In genomic region chr8:57487441-57488155, GRCm38 (mm10) we compare ENCODE assay signal across 8 mouse cellular contexts. TPM values are rescaled to one million over a fixed set of nuclear protein-coding genes. Genes with fewer than 3 reads are reported as not detected.
DNase-seq lines count a peak whose midpoint lies in the region; ATAC-seq and TF ChIP-seq lines count a peak whose summit lies in the region.

TSS of gene Sap30 (minus strand) at chr8:57487860.

- H3K9me3 ChIP-seq in forebrain, embryonic 10.5 days = no peaks in the 10 kb centered on the region
- H3K9me3 ChIP-seq in heart, embryonic 15.5 days (replicated peaks) = no peaks in the 10 kb centered on the region
- H3K9me3 ChIP-seq in liver, embryonic 14.5 days (ENCODE audit: control insufficient read depth, low read length) = no peaks in the 10 kb centered on the region
- no peaks in the 10 kb centered on the region for H3K9me3 ChIP-seq in neural tube, embryonic 11.5 days (ENCODE audit: control insufficient read depth, low read length)
- H3K9me3 ChIP-seq in stomach, postnatal 0 days (ENCODE audit: control insufficient read depth, low read length) = no peaks in the 10 kb centered on the region

- peak; percentile 98 for ATAC-seq in heart, embryonic 15.5 days (replicated peaks; ENCODE audit: insufficient number of reproducible peaks, insufficient read depth, low FRiP score, low read depth)
- ATAC-seq in liver, embryonic 14.5 days (ENCODE audit: insufficient read depth) = peak; percentile 94
- ATAC-seq in neural tube, embryonic 11.5 days (ENCODE audit: insufficient read depth, low FRiP score, low TSS enrichment) = peak; percentile 94
- ATAC-seq in stomach, postnatal 0 days (ENCODE audit: low FRiP score, low TSS enrichment) = peak; percentile 98

- peak; percentile 98 to 99 for DNase-seq in CD8-positive naive resting alpha-beta T cell, adult 2 months (ENCODE audit: low read depth in 2 of 2, low spot score in 2 of 2)
- peak; percentile 95 for DNase-seq in c-Kit-positive CD71-negative TER-119-negative erythroid progenitor cells, embryonic 14.5 days (ENCODE audit: low read depth)
- peak; percentile 99 for DNase-seq in forebrain, embryonic 10.5 days (ENCODE audit: extremely low spot score, low spot score)
- peak; percentile 97 to 99 for DNase-seq in kidney, postnatal 25 days
- peak; percentile 94 to 97 (median 96) for DNase-seq in liver, embryonic 14.5 days (ENCODE audit: low read depth in 3 of 3, low spot score in 3 of 3)
- peak; percentile 99 for DNase-seq in neural tube, embryonic 11.5 days (ENCODE audit: low spot score)
- peak; percentile 99 for DNase-seq in stomach, postnatal 0 days (ENCODE audit: low spot score)

- TF ChIP-seq CTCF in liver, embryonic 14.5 days (IDR thresholded peaks at IDR 0.05; ENCODE audit: low read depth) = no peak
- no peak for TF ChIP-seq CTCF in stomach, postnatal 0 days (IDR thresholded peaks at IDR 0.05; ENCODE audit: low read depth)

- H3K27ac ChIP-seq in forebrain, embryonic 10.5 days = peak within 1 kb of the TSS; percentile 99
- peak within 1 kb of the TSS; percentile 97 for H3K27ac ChIP-seq in heart, embryonic 15.5 days
- H3K27ac ChIP-seq in liver, embryonic 14.5 days = peak within 1 kb of the TSS; percentile 82
- H3K27ac ChIP-seq in neural tube, embryonic 11.5 days (ENCODE audit: low read depth, low read length) = peak within 1 kb of the TSS; percentile 96
- H3K27ac ChIP-seq in stomach, postnatal 0 days (replicated peaks) = peak within 1 kb of the TSS; percentile 91

- under 1% methylated on average over 66 of the region's 66 CpGs for WGBS in forebrain, embryonic 10.5 days
- under 1% methylated on average over 66 of the region's 66 CpGs for WGBS in heart, embryonic 15.5 days
- under 1% methylated on average over 63 of the region's 66 CpGs for WGBS in liver, embryonic 14.5 days (ENCODE audit: insufficient replicate concordance)
- WGBS in neural tube, embryonic 11.5 days = under 1% methylated on average over 66 of the region's 66 CpGs
- WGBS in stomach, postnatal 0 days = 0% methylated on average over 59 of the region's 66 CpGs

- peak; percentile 20; the same call in 1 of the 2 replicates for TF ChIP-seq EP300 in liver, embryonic 14.5 days (IDR thresholded peaks at IDR 0.05; ENCODE audit: low read depth)
- no peak for TF ChIP-seq EP300 in stomach, postnatal 0 days (optimal IDR thresholded peaks at IDR 0.05)

- H3K9ac ChIP-seq in heart, embryonic 15.5 days = peak within 1 kb of the TSS; percentile 81
- H3K9ac ChIP-seq in liver, embryonic 14.5 days (replicated peaks) = peak within 1 kb of the TSS; percentile 90
- H3K9ac ChIP-seq in neural tube, embryonic 11.5 days (ENCODE audit: low read length) = peak within 1 kb of the TSS; percentile 90
- peak within 1 kb of the TSS; percentile 74 for H3K9ac ChIP-seq in stomach, postnatal 0 days (ENCODE audit: low read length)

- H3K4me3 ChIP-seq in forebrain, embryonic 10.5 days = peak within 1 kb of the TSS; percentile 98
- H3K4me3 ChIP-seq in heart, embryonic 15.5 days = peak within 1 kb of the TSS; percentile 74
- peak within 1 kb of the TSS; percentile 97 to 98 for H3K4me3 ChIP-seq in liver, embryonic 14.5 days (ENCODE audit: insufficient read depth in 1 of 2, low read depth in 2 of 2, low read length in 2 of 2)
- H3K4me3 ChIP-seq in neural tube, embryonic 11.5 days (ENCODE audit: low read depth, low read length) = peak within 1 kb of the TSS; percentile 81
- peak within 1 kb of the TSS; percentile 97 for H3K4me3 ChIP-seq in stomach, postnatal 0 days (ENCODE audit: low read depth, low read length)

- H3K36me3 ChIP-seq in forebrain, embryonic 10.5 days (replicated peaks) = peaks cover 33% of the 10 kb centered on the region
- peaks cover 3% of the 10 kb centered on the region for H3K36me3 ChIP-seq in heart, embryonic 15.5 days
- no peaks in the 10 kb centered on the region; the same call in none of the 2 replicates for H3K36me3 ChIP-seq in liver, embryonic 14.5 days (replicated peaks; ENCODE audit: control insufficient read depth, insufficient read depth, low read depth)
- H3K36me3 ChIP-seq in neural tube, embryonic 11.5 days (ENCODE audit: control insufficient read depth, insufficient read depth, low read length) = 0 out of 2 replicates have a peak, but pooled peaks cover 3% of the 10 kb centered on the region
- H3K36me3 ChIP-seq in stomach, postnatal 0 days (ENCODE audit: control insufficient read depth, insufficient read depth, low read length) = no peaks in the 10 kb centered on the region

- peak within 1 kb of the TSS; percentile 81 for H3K4me2 ChIP-seq in heart, embryonic 15.5 days
- peak within 1 kb of the TSS; percentile 99 for H3K4me2 ChIP-seq in liver, embryonic 14.5 days (ENCODE audit: low read depth)
- H3K4me2 ChIP-seq in neural tube, embryonic 11.5 days (ENCODE audit: low read depth) = peak within 1 kb of the TSS; percentile 78
- H3K4me2 ChIP-seq in stomach, postnatal 0 days (replicated peaks; ENCODE audit: low read depth) = peak within 1 kb of the TSS; percentile 64

- peaks cover 14% of the 10 kb centered on the region for H3K4me1 ChIP-seq in forebrain, embryonic 10.5 days
- H3K4me1 ChIP-seq in heart, embryonic 15.5 days (replicated peaks) = peaks cover 10% of the 10 kb centered on the region
- peaks cover 8 to 15% of the 10 kb centered on the region in 2 experiments; a peak in 3 of 4 replicates for H3K4me1 ChIP-seq in liver, embryonic 14.5 days (replicated peaks; ENCODE audit: control insufficient read depth in 2 of 2, insufficient read depth in 2 of 2, low read length in 1 of 2)
- peaks cover 4% of the 10 kb centered on the region for H3K4me1 ChIP-seq in neural tube, embryonic 11.5 days (ENCODE audit: control insufficient read depth, insufficient read depth, low read length)
- no peaks in the 10 kb centered on the region for H3K4me1 ChIP-seq in stomach, postnatal 0 days (replicated peaks; ENCODE audit: control insufficient read depth, insufficient read depth)

- H3K27me3 ChIP-seq in forebrain, embryonic 10.5 days (ENCODE audit: poor library complexity, severe bottlenecking) = no peaks in the 10 kb centered on the region
- no peaks in the 10 kb centered on the region for H3K27me3 ChIP-seq in heart, embryonic 15.5 days
- H3K27me3 ChIP-seq in liver, embryonic 14.5 days (ENCODE audit: control insufficient read depth, insufficient read depth, low read length) = no peaks in the 10 kb centered on the region
- H3K27me3 ChIP-seq in neural tube, embryonic 11.5 days (ENCODE audit: control insufficient read depth, insufficient read depth, low read length) = no peaks in the 10 kb centered on the region
- H3K27me3 ChIP-seq in stomach, postnatal 0 days (ENCODE audit: control insufficient read depth, insufficient read depth, low read length) = no peaks in the 10 kb centered on the region

RNA-seq across cellular contexts. Expression of gene Sap30, which starts in this region (rescaled TPM):
- polyA plus RNA-seq in forebrain, embryonic 10.5 days (2016; fragmentation: Nextera tagmentation; extraction: Ambion mirVana) = 83.3 and 91.6 TPM in 2 replicates
- polyA plus RNA-seq in heart, embryonic 15.5 days (2015; fragmentation: Nextera tagmentation; extraction: Ambion mirVana) = 46.6 and 46.9 TPM in 2 replicates
- 7.5 and 10.6 TPM in 2 replicates for polyA plus RNA-seq in liver, embryonic 14.5 days (2012; rRNA removed)
- polyA plus RNA-seq in liver, embryonic 14.5 days (2014; fragmentation: Nextera tagmentation; extraction: Ambion mirVana) = 14.0 and 14.4 TPM in 2 replicates
- polyA plus RNA-seq in neural tube, embryonic 11.5 days (2014; fragmentation: Nextera tagmentation; extraction: Ambion mirVana) = 99.4 and 103 TPM in 2 replicates
- 23.8 and 28.6 TPM in 2 replicates for polyA plus RNA-seq in stomach, postnatal 0 days (2015; fragmentation: Nextera tagmentation; extraction: Ambion mirVana)

Comparison
In these comparisons a context has a peak if more than half of its experiments do, and no peak if none do; other contexts are left out.
1. Peak in every context shown above with its lines: DNase-seq, ATAC-seq, H3K4me3 ChIP-seq and H3K27ac ChIP-seq.